Mouse (Mus musculus): ENCODE measurements around the gene Gm28308.

DNA sequence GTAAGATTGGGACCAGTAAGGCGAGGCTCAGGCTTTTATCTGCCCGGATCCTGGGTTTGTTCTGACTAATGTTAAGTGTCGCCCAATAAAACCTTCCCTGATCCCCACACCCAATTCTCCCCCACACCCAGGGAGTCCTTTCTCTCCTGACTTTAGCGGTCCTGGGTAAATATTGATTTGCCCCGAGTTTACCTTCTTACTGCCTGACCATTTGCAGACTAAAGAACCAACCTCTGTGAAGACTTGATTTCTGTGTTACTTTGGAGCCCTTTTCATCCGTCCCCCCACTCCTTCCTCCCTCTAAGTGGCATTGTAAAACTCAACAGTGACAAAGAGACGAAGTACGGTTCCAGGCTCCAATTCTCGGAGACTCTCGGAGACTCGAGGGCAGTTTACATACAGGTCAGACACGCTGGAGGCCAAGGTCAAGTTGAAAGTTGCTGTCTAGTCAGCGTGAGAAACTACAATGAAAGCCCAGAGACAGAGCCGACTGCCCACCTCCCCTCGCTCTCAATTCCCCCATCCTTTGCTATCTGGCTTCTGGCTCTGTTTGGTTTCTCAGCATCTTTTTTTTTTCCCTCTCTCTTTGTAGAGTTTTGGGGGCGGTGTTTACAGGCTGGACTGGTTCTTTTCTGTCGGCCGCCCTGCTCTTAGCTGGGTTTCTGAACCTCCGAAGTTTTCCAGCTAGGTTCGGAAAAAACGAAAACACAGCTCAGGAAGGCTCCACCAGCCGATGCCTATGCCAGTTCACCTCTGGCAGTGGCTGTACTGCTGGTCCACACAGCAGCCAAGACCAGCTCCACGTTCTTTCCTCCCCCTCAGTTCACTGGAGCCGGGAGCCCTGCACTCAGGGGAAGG, 49.6 kb upstream of the Gm28308 start:
- no peak for TF ChIP-seq GATA1 (IDR thresholded peaks at IDR 0.05; ENCODE audit: borderline replicate concordance, low read length)
- TF ChIP-seq FLI1 (IDR thresholded peaks at IDR 0.05; ENCODE audit: low read length): no peak
